Mouse (Mus musculus): Measurements from ENCODE around the gene Dgkh. TPM values are rescaled to one million over a fixed set of nuclear protein-coding genes. Genes with fewer than 3 reads are reported as not detected.
A peak's percentile ranks its signal among the peaks of the same experiment; 100 is the strongest.
"Not testable (repeated sequence)": the region's sequence is repeated elsewhere in the genome, so short reads cannot be mapped to it uniquely, and the experiment has no call there.

The Dgkh gene
- polyA plus RNA-seq, 1 experiment, result not detected

DNA sequence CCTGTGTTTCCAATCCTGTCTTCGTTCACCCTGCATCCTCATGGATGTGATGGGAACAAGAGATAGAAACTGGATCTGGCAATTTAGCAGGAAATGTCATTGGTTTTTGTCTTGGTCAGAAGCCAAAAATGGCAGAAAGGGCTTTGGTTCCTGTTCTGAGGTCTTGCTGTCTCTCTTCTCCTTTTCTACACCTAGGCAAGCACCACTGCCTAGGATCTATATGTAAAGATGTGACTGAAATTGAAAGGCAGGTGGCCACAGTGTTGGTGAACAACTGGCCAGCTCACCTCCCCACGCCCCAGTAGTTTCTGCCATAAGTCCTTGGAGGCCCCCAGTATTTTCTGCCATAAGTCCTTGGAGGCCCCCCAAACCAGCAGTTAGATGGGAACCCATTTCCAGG, 16.1 kb upstream of the Dgkh start:
- WGBS, result 97% methylated on average over 2 of the region's 2 CpGs
- Histone ChIP-seq H3K4me3 (ENCODE audit: insufficient read depth, low read depth, low read length) (no peak overlapping the region), H3K27ac (ENCODE audit: insufficient read depth, low read depth, low read length) (no peak overlapping the region), H3K4me1 (ENCODE audit: control insufficient read depth, insufficient read depth, low read length) (0 out of 2 replicates have a peak, but pooled peaks cover 3% of the 10 kb centered on the region)
- TF ChIP-seq CTCF (IDR thresholded peaks at IDR 0.05; ENCODE audit: insufficient read depth, low read depth, low read length) (no peak), POLR2A (IDR thresholded peaks at IDR 0.05; ENCODE audit: insufficient read depth, low read depth, low read length) (no peak)

DNA sequence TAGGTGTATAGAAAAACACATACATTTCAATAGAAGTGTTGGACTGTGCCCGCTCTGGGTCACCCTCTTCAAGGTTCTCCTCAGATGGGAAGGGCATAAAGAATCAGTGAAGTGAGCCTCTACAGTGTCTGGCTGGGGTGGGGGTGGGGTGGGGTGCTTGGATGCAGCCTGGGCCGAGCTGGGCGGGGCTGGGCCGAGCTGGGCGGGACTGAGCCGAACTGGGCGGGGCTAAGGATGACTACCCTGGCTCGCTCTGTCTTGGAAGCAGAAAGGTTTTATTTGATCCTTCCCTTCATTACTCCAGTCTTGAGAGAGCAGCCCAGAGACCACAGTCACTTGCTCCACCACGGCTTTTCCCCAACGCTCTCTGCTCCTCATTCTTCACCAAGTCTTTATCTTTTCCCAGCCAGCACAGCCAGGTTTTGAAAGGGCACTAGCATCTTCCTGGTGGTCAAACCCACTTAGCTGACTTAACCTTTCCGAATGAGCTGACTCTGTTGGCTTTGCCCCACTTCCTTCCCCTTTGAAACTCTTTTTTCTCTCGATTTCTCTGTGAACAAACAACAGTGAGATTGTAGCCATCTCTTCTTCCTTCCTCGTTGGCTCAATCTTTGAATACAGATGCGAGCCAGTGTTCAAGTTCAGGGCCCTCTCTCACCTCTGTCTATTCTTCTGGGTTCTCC, 15.5 kb upstream of the Dgkh start:
- H3K4me3 ChIP-seq (ENCODE audit: insufficient read depth, low read depth, low read length), result no peak overlapping the region
- TF ChIP-seq POLR2A (IDR thresholded peaks at IDR 0.05; ENCODE audit: insufficient read depth, low read depth, low read length) (no peak), CTCF (IDR thresholded peaks at IDR 0.05; ENCODE audit: insufficient read depth, low read depth, low read length) (no peak)
- H3K4me1 ChIP-seq (ENCODE audit: control insufficient read depth, insufficient read depth, low read length), result 0 out of 2 replicates have a peak, but pooled peaks cover 3% of the 10 kb centered on the region
- H3K27ac ChIP-seq (ENCODE audit: insufficient read depth, low read depth, low read length), result no peak overlapping the region
- 63% methylated on average over 14 of the region's 14 CpGs for WGBS

DNA sequence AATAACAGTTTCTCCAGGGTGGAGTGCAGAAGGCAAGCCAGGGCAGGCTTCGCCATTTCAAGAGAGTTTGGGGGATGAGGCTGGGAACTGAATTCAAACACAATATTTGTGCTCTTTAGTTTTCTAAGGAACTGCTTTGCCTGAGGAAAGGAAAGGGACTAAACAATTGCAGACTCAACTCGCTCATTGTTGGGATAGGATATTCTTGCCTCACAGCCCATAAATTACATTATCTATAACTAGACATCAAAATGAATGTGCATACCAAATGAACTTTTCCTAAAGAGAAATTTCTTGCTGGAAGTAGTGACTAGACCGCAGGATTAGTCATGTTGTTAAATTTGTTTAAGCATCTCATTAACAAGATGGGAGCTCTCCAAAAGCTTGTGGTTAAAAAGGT, 14.9 kb upstream of the Dgkh start:
- no peak overlapping the region for H3K27ac ChIP-seq (ENCODE audit: insufficient read depth, low read depth, low read length)
- 61% methylated on average over 3 of the region's 3 CpGs for WGBS
- no peak overlapping the region for H3K4me3 ChIP-seq (ENCODE audit: insufficient read depth, low read depth, low read length)
- TF ChIP-seq POLR2A (IDR thresholded peaks at IDR 0.05; ENCODE audit: insufficient read depth, low read depth, low read length), result no peak
- TF ChIP-seq CTCF (IDR thresholded peaks at IDR 0.05; ENCODE audit: insufficient read depth, low read depth, low read length), result no peak
- H3K4me1 ChIP-seq (ENCODE audit: control insufficient read depth, insufficient read depth, low read length), result 0 out of 2 replicates have a peak, but pooled peaks cover 3% of the 10 kb centered on the region

DNA sequence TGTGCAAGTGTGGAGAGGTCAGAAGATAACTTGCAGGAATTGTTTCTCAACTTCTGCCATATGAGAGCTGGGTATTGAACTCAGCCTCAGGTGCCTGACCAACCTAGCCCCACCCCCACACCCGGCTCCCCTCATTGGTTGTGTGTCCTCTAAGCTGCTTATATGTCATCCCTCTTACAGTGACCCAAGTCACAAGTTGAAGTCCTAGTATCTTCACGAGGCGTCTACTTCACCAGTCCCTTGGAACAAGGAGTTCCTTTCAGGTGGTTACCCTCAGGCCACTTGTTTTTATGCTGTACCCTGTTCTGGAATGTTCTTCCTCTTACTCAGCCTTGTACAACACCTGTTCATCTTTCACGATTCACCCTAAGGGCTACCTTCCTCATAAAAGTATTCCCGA, 2.0 kb upstream of the Dgkh start:
- WGBS, result 81% methylated on average over 5 of the region's 5 CpGs
- no peak for TF ChIP-seq POLR2A (IDR thresholded peaks at IDR 0.05; ENCODE audit: insufficient read depth, low read depth, low read length)
- no peak overlapping the region for H3K27ac ChIP-seq (ENCODE audit: insufficient read depth, low read depth, low read length)

DNA sequence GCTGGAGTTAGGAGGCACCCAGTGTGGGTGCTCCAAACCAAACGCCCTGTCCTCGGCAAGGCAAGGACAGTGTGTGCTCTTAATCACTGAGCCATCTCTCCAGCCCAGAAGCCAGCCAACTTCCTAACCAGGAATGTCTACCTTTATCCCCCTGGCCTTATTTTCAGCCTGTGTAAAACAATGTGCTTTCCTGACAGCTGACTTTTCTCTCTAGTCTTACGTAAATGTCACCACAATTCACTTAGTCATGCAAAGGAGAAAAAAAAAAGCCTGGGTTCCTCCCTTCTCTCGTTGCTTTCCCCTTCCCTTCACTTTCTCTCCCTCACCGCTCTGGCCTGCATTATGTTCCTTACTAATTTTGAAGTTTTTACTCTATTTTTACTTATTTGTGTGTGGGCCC, 1.6 kb upstream of the Dgkh start:
- H3K27ac ChIP-seq (ENCODE audit: insufficient read depth, low read depth, low read length); H3K4me3 ChIP-seq (ENCODE audit: insufficient read depth, low read depth, low read length): not testable (repeated sequence)
- H3K4me1 ChIP-seq (ENCODE audit: control insufficient read depth, insufficient read depth, low read length), result peaks cover 14% of the 10 kb centered on the region
- WGBS, result 67% methylated on average over 5 of the region's 5 CpGs

More for the DNA sequence above, 2.0 kb upstream of the Dgkh start:
- Histone ChIP-seq H3K4me3 (ENCODE audit: insufficient read depth, low read depth, low read length) (no peak overlapping the region), H3K4me1 (ENCODE audit: control insufficient read depth, insufficient read depth, low read length) (peaks cover 14% of the 10 kb centered on the region)

DNA sequence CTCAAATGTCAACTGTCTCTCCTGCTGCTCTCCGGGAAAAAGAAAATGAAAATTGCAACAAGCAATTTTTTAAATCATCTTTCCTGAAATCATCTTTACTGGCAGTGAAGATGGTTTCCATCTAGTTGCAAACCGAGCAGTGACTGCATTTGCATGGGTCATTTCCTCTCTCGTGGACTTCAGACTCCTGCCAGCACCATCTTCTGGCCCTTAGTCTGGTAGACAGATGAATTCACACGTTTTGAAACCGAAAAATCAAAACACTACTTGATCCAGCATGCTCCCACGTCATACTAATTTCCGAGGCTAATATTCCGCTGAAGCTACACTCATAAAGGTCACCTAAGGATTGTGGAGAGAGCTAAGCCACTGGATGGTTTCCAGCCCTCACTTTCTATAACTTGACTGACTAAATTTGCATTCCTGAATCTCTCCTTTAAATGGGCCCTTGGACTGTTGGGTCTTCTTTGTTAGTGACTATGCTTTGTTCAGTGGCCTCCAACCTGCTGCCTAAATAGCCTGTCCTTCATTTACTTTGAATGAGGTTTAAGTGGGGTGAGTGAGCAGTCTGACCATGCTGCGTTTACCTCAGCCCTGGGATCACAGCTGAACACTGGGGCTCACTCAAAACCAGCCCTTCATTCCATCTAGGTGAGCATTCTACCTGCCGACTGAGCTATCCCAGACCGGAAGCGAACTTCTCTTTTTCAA, 945 bp upstream of the Dgkh start:
- Histone ChIP-seq H3K4me1 (ENCODE audit: control insufficient read depth, insufficient read depth, low read length) (peaks cover 14% of the 10 kb centered on the region), H3K4me3 (ENCODE audit: insufficient read depth, low read depth, low read length) (peak overlapping the region; percentile 67; the same call in 1 of the 2 replicates), H3K27ac (ENCODE audit: insufficient read depth, low read depth, low read length) (no peak overlapping the region)
- TF ChIP-seq CTCF (IDR thresholded peaks at IDR 0.05; ENCODE audit: insufficient read depth, low read depth, low read length) (no peak), POLR2A (IDR thresholded peaks at IDR 0.05; ENCODE audit: insufficient read depth, low read depth, low read length) (no peak)
- 47% methylated on average over 12 of the region's 12 CpGs for WGBS

DNA sequence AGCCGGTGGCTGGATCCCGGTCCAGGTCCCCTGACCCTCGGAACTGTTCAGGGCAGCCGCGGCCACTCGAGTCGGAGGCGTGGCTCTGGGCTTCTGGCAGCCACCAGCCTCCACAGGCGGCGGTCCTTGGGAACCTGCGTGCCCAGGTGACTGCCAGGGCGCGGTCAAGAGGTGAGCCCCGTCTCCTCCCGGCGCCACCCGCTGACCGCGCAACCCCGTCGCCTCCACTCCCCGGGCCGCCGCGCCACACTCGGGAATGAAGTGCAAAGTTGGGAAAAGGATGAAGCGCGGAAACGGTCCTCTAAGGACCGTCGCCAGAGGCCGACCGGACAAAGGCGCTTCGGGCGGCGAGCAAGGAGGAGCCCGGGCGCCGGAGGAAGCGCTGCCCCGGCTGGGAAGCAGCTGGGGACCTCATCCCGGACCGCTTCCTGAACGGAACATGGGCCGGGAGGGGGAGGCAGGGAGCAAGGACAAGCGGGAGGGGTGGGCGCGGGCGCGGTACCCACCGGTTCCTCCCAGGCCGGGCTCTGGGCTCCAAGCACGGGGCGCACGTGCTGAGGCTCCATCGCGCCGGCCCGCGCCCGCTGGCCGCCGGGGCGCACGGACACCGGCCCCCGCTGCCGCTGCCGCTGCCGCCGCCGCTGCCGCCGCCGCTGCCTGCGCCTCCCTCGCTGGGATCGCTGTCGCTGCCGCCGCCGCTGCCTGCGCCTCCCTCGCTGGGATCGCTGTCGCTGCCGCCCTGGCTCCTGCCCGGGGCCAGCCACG, 542 bp downstream of the Dgkh start:
- peak overlapping the region; percentile 67 for H3K4me3 ChIP-seq (ENCODE audit: insufficient read depth, low read depth, low read length)
- TF ChIP-seq CTCF (IDR thresholded peaks at IDR 0.05; ENCODE audit: insufficient read depth, low read depth, low read length) (no peak), POLR2A (IDR thresholded peaks at IDR 0.05; ENCODE audit: insufficient read depth, low read depth, low read length) (no peak)
- H3K4me1 ChIP-seq (ENCODE audit: control insufficient read depth, insufficient read depth, low read length), result peaks cover 14% of the 10 kb centered on the region
- H3K27ac ChIP-seq (ENCODE audit: insufficient read depth, low read depth, low read length), result peak overlapping the region; percentile 51
- 1% methylated on average over 87 of the region's 90 CpGs for WGBS

DNA sequence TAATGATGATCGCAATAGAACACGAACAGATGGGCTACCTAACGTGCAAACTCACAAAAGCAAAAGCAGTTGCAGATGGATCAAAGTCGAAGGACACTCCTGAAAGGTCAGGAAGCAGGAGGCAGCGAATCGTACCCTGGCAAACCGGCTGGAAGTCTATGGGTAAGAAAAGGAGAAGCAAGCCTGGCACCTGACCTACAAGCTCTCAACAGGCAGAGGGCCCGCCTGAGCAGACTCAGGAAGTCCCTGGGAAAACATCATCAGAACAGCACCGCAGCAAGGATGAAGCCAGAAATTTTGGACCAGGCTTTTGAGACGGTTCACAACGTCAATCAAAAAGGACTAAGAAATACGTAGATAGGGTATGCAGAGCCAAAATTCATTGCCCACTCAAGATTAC, 1.3 kb downstream of the Dgkh start:
- WGBS, result 14% methylated on average over 12 of the region's 12 CpGs
- Histone ChIP-seq H3K4me3 (ENCODE audit: insufficient read depth, low read depth, low read length) (peak overlapping the region; percentile 67), H3K27ac (ENCODE audit: insufficient read depth, low read depth, low read length) (no peak overlapping the region), H3K4me1 (ENCODE audit: control insufficient read depth, insufficient read depth, low read length) (peaks cover 14% of the 10 kb centered on the region)
- TF ChIP-seq CTCF (IDR thresholded peaks at IDR 0.05; ENCODE audit: insufficient read depth, low read depth, low read length) (no peak), POLR2A (IDR thresholded peaks at IDR 0.05; ENCODE audit: insufficient read depth, low read depth, low read length) (no peak)

DNA sequence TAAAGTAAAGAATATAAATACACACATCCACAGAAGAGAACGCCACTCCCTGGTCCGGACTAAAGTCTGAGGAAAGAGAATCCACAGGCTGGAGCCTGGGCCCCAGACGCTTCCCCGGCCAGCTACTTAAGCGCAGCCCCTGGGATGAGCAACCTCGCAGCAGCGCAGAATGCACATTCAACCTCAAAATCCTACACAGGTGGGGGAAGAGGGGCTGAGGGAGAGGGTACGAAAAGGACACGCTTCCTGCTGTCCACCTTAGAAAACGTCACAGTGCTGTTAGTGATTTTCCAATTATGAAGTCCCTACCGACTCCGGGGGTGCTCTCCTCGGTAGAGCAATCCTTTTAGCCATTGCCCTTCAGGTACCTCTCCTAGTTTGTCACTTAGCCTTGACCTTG, 6.6 kb downstream of the Dgkh start:
- H3K27ac ChIP-seq (ENCODE audit: insufficient read depth, low read depth, low read length), result no peak overlapping the region
- H3K4me1 ChIP-seq (ENCODE audit: control insufficient read depth, insufficient read depth, low read length), result peaks cover 15% of the 10 kb centered on the region
- H3K4me3 ChIP-seq (ENCODE audit: insufficient read depth, low read depth, low read length), result no peak overlapping the region
- 81% methylated on average over 13 of the region's 13 CpGs for WGBS
- no peak for TF ChIP-seq POLR2A (IDR thresholded peaks at IDR 0.05; ENCODE audit: insufficient read depth, low read depth, low read length)
- TF ChIP-seq CTCF (IDR thresholded peaks at IDR 0.05; ENCODE audit: insufficient read depth, low read depth, low read length), result no peak

All from olfactory bulb, adult 2 months (tissue).